Mouse (Mus musculus) layer of hippocampus, adult 18-20 months (tissue): Measurements from ENCODE around the gene Zfp281. TPM values are rescaled to one million over a fixed set of nuclear protein-coding genes. Genes with fewer than 3 reads are reported as not detected.

Source experiments
- total RNA-seq, 2 experiments: library from RNA; stranded (reverse); gene quantifications; 2 replicates each; pipeline ENCODE4 v1.2.3; 2021

The Zfp281 gene
- total RNA-seq, 2 experiments from 2014 or later = 33.1 to 36.0 TPM

Other genes starting within 250 kb of the Zfp281 start
- 10 to 100 TPM in 1 of 2 experiments, 1 to 10 TPM in 1; 9.2 to 10.0 TPM for gene Ddx59, start 209.6 kb upstream of the Zfp281 start, total RNA-seq
- under 1 TPM; 0.13 to 0.20 TPM for gene Kif14, start 158.6 kb upstream of the Zfp281 start, total RNA-seq